Mouse (Mus musculus) testis, adult 2 months (tissue): ENCODE data around the gene Tnrc6b. TPM values are rescaled to one million over a fixed set of nuclear protein-coding genes. Genes with fewer than 3 reads are reported as not detected.
"Not testable (repeated sequence)": the region's sequence is repeated elsewhere in the genome, so short reads cannot be mapped to it uniquely, and the experiment has no call there.

ENCODE experiments used
- H3K27ac ChIP-seq: fragments of 200-500 bp; 2 replicates; pipeline ENCODE4 v1.5.1; 2012; ENCODE audit warnings: low read depth, low read length; ENCODE audit not compliant: control insufficient read depth, insufficient read depth
- H3K27me3 ChIP-seq: fragments of 200-500 bp; 2 replicates; pipeline ENCODE4 v1.6.1; 2012; ENCODE audit warnings: mild to moderate bottlenecking, low read length, moderate library complexity; ENCODE audit not compliant: control insufficient read depth, insufficient read depth
- H3K36me3 ChIP-seq: fragments of 200-500 bp; 2 replicates; pipeline ENCODE4 v1.6.1; 2012; ENCODE audit warnings: mild to moderate bottlenecking, low read length; ENCODE audit not compliant: control insufficient read depth, insufficient read depth
- H3K4me1 ChIP-seq: fragments of 200-500 bp; 2 replicates; pipeline ENCODE4 v1.6.1; 2012; ENCODE audit warnings: low read length; ENCODE audit not compliant: control insufficient read depth, insufficient read depth
- H3K4me3 ChIP-seq: fragments of 200-500 bp; 2 replicates; pipeline ENCODE4 v1.5.1; 2012; ENCODE audit warnings: low read depth, mild to moderate bottlenecking, low read length, moderate library complexity, mixed read lengths; ENCODE audit not compliant: control insufficient read depth
- CTCF ChIP-seq: fragments of 200-500 bp; IDR thresholded peaks from 2 replicates; pipeline ENCODE4 v1.5.1; 2012; ENCODE audit warnings: low read depth, mild to moderate bottlenecking, inconsistent platforms, low read length, moderate library complexity; ENCODE audit not compliant: control insufficient read depth, insufficient read depth, insufficient replicate concordance
- POLR2A ChIP-seq: fragments of 200-500 bp; IDR thresholded peaks from 2 replicates; pipeline ENCODE4 v1.6.1; 2012; ENCODE audit warnings: low read depth, mild to moderate bottlenecking, inconsistent platforms, low read length, moderate library complexity; ENCODE audit not compliant: control insufficient read depth
- polyA plus RNA-seq: library from polyadenylated mRNA; depleted of rRNA; stranded (reverse); fragments of >200 nt; gene quantifications from 2 replicates; pipeline ENCODE4 v1.2.3, GENCODE M21; 2012

The Tnrc6b gene
- polyA plus RNA-seq, 1 experiment = 26.5 TPM

- H3K4me1 ChIP-seq = no peaks in the 10 kb centered on the region
- no peaks in the 10 kb centered on the region for H3K36me3 ChIP-seq
- H3K27ac ChIP-seq = no peak overlapping the region
- no peak for TF ChIP-seq CTCF
- TF ChIP-seq POLR2A = no peak
- H3K27me3 ChIP-seq = no peaks in the 10 kb centered on the region
- H3K4me3 ChIP-seq = no peak overlapping the region
Observed at GRCm38 (mm10) chr15:80731511-80731910, 20.4 kb downstream of the Tnrc6b start.

GRCm38 (mm10) chr15:80732266-80733030, 21.3 kb downstream of the Tnrc6b start:
- H3K4me3 ChIP-seq = no peak overlapping the region
- H3K4me1 ChIP-seq = peaks cover 4% of the 10 kb centered on the region; the same call in 1 of the 2 replicates
- H3K27ac ChIP-seq = no peak overlapping the region
- no peaks in the 10 kb centered on the region for H3K27me3 ChIP-seq
- TF ChIP-seq CTCF = no peak
- TF ChIP-seq POLR2A = no peak
- H3K36me3 ChIP-seq = no peaks in the 10 kb centered on the region

- Histone ChIP-seq H3K36me3 (no peaks in the 10 kb centered on the region), H3K4me3 (no peak overlapping the region), H3K27ac (no peak overlapping the region), H3K27me3 (no peaks in the 10 kb centered on the region), H3K4me1 (peaks cover 4% of the 10 kb centered on the region; the same call in 1 of the 2 replicates)
- TF ChIP-seq POLR2A = no peak
- TF ChIP-seq CTCF = no peak
Observed at GRCm38 (mm10) chr15:80735300-80735699, 24.2 kb downstream of the Tnrc6b start.

- not testable (repeated sequence) for H3K4me1 ChIP-seq, H3K27ac ChIP-seq, H3K4me3 ChIP-seq, H3K27me3 ChIP-seq, H3K36me3 ChIP-seq
Observed at GRCm38 (mm10) chr15:80735708-80736107, 24.6 kb downstream of the Tnrc6b start.

- Histone ChIP-seq H3K4me3 (no peak overlapping the region), H3K27ac (no peak overlapping the region), H3K36me3 (no peaks in the 10 kb centered on the region), H3K27me3 (no peaks in the 10 kb centered on the region), H3K4me1 (peaks cover 4% of the 10 kb centered on the region; the same call in 1 of the 2 replicates)
- no peak for TF ChIP-seq POLR2A
- no peak for TF ChIP-seq CTCF
Observed at GRCm38 (mm10) chr15:80736553-80736952, 25.4 kb downstream of the Tnrc6b start.

- H3K4me3 ChIP-seq = no peak overlapping the region
- no peaks in the 10 kb centered on the region for H3K27me3 ChIP-seq
- no peaks in the 10 kb centered on the region for H3K36me3 ChIP-seq
- H3K27ac ChIP-seq = no peak overlapping the region
- peaks cover 4% of the 10 kb centered on the region; the same call in 1 of the 2 replicates for H3K4me1 ChIP-seq
- TF ChIP-seq CTCF (no peak), POLR2A (no peak)
Observed at GRCm38 (mm10) chr15:80738244-80738643, 27.1 kb downstream of the Tnrc6b start.

DNA sequence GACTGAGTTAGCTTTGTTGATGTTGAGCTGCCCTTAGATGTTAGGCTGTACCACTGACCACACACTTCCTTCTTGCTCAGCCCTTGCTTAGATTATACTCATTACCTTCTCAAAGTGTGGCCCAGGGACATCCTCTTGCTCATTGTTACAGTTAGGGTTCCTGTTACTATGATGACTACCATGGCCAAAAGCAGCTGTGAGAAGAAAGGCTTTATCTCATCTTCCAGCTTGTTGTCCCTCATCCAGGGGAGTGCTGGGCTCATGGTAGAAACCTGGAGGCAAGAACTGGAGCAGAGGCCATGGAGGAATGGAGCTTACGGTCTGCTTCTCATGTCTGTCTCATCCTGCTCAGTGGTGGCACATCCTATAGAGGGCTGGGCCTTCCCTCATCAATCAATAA, 28.9 kb downstream of the Tnrc6b start:
- no peaks in the 10 kb centered on the region for H3K36me3 ChIP-seq
- H3K27ac ChIP-seq = no peak overlapping the region
- H3K4me3 ChIP-seq = no peak overlapping the region
- TF ChIP-seq CTCF = no peak
- no peak for TF ChIP-seq POLR2A
- H3K27me3 ChIP-seq = no peaks in the 10 kb centered on the region
- H3K4me1 ChIP-seq = peaks cover 4% of the 10 kb centered on the region; the same call in 1 of the 2 replicates

DNA sequence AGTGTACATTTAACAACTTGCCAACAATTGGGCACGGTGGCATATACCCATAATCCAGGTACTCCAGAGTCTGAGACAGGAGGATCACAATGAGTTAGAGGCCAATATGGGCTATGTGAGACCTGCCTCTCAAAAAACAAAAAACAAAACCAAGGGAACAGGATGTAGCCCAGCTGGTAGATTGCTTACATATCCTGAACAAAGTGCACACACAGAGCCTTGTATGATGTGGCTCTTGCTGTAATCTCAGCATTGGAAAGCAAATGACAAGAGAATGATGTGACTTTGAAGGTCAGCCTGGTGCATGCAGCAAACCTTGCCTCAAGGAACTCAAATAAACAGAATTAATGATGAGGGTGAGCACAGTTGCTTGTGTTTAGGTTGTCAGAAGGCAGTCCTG, 30.7 kb downstream of the Tnrc6b start:
- no peak overlapping the region for H3K27ac ChIP-seq
- no peaks in the 10 kb centered on the region for H3K27me3 ChIP-seq
- H3K4me1 ChIP-seq = peaks cover 3% of the 10 kb centered on the region; the same call in 1 of the 2 replicates
- H3K4me3 ChIP-seq = no peak overlapping the region
- no peak for TF ChIP-seq CTCF
- no peak for TF ChIP-seq POLR2A
- no peaks in the 10 kb centered on the region for H3K36me3 ChIP-seq
